Mouse (Mus musculus): ENCODE data around the gene Nebl.

DNA sequence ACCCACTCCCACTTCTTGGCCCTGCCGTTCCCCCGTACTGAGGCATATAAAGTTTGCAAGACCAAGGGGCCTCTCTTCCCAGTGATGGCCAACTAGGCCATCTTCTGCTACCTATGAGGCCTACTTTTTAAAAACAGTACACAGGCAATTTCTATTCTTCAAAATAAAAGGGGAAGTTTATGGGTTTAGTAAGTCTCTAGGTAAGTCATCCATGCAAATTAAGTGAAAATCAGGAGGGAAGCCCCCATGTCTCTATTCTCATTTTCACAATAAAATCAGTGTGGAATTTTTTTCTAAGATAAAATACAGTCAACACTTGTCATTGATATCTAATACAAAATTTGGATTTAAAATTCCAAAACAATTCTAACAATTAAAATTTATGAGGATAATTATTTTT lies 341.4 kb downstream of the Nebl start:
- TF ChIP-seq CTCF (IDR thresholded peaks at IDR 0.05) (no peak), POLR2A (IDR thresholded peaks at IDR 0.05; ENCODE audit: insufficient read depth, low read depth, low read length) (no peak), EP300 (IDR thresholded peaks at IDR 0.05; ENCODE audit: insufficient read depth, low read depth, low read length) (no peak)

Measured in heart, adult 2 months (tissue).